Mouse (Mus musculus) heart, embryonic 11.5 days (tissue): ENCODE results near the gene Rtl10. TPM values are rescaled to one million over a fixed set of nuclear protein-coding genes. Genes with fewer than 3 reads are reported as not detected.
"Not testable (repeated sequence)": the region's sequence is repeated elsewhere in the genome, so short reads cannot be mapped to it uniquely, and the experiment has no call there.

ENCODE experiments used
- ATAC-seq: fragments of 200-750 bp; cut with Nextera tagmentation; replicated peaks from 2 replicates; pipeline ENCODE4 v1.8.0; 2017; ENCODE audit warnings: moderate library complexity; ENCODE audit not compliant: insufficient number of reproducible peaks, low FRiP score, low TSS enrichment
- H3K27ac ChIP-seq: fragments of 300-500 bp; sonication (generic); 2 replicates; pipeline ENCODE4 v1.5.1; 2014; ENCODE audit warnings: mild to moderate bottlenecking, low read depth, low read length
- H3K27me3 ChIP-seq: fragments of 300-500 bp; sonication (generic); 2 replicates; pipeline ENCODE4 v1.6.1; 2014; ENCODE audit warnings: mild to moderate bottlenecking, low read length, mixed read lengths; ENCODE audit not compliant: control insufficient read depth, insufficient read depth
- H3K36me3 ChIP-seq: fragments of 300-500 bp; sonication (generic); 2 replicates; pipeline ENCODE4 v1.6.1; 2014; ENCODE audit warnings: mild to moderate bottlenecking, low read length, moderate library complexity, mixed read lengths; ENCODE audit not compliant: control insufficient read depth, insufficient read depth
- H3K4me1 ChIP-seq: fragments of 300-500 bp; sonication (generic); 2 replicates; pipeline ENCODE4 v1.6.1; 2014; ENCODE audit warnings: low read length; ENCODE audit not compliant: control insufficient read depth, insufficient read depth
- H3K4me2 ChIP-seq: fragments of 300-500 bp; sonication (generic); 2 replicates; pipeline ENCODE4 v1.6.1; 2014; ENCODE audit warnings: mild to moderate bottlenecking, moderate library complexity
- H3K4me3 ChIP-seq: fragments of 300-500 bp; sonication (generic); 2 replicates; pipeline ENCODE4 v1.5.1; 2014; ENCODE audit warnings: low read depth, low read length
- H3K9ac ChIP-seq: fragments of 300-500 bp; sonication (generic); 2 replicates; pipeline ENCODE4 v1.6.1; 2014; ENCODE audit warnings: mild to moderate bottlenecking, low read depth, low read length, moderate library complexity
- H3K9me3 ChIP-seq: fragments of 300-500 bp; sonication (generic); replicated peaks from 2 replicates; pipeline ENCODE4 v1.6.1; 2016; ENCODE audit warnings: low read length; ENCODE audit not compliant: control insufficient read depth
- WGBS: fragments of 180-500 bp; shearing (Covaris S2); extraction: QIAGEN DNeasy Blood & Tissue Kit; methylation state at CpG from one replicate; pipeline ENCODE4 v1.1.7; 2014; ENCODE audit not compliant: insufficient replicate concordance; 5-methylcytosine and 5-hydroxymethylcytosine counted together
- polyA plus RNA-seq: library from polyadenylated mRNA; unstranded; fragments of >200 nt; fragmentation: Nextera tagmentation; extraction: Ambion mirVana; gene quantifications from 2 replicates; pipeline ENCODE4 v1.2.1, GENCODE M21; 2014

The Rtl10 gene
- polyA plus RNA-seq, 1 experiment from 2014 or later, result 0.87 TPM

GRCm38 (mm10) chr16:18506524-18507199 lies 8.0 kb downstream of the Rtl10 start:
- Histone ChIP-seq H3K27me3 (no peaks in the 10 kb centered on the region), H3K4me2 (no peak overlapping the region), H3K36me3 (peaks cover 1% of the 10 kb centered on the region), H3K27ac (no peak overlapping the region), H3K4me1 (no peaks in the 10 kb centered on the region), H3K9me3 (no peaks in the 10 kb centered on the region), H3K9ac (no peak overlapping the region), H3K4me3 (no peak overlapping the region)
- WGBS, result 91% methylated on average over 3 of the region's 3 CpGs
- no peak for ATAC-seq

GRCm38 (mm10) chr16:18507200-18507549 lies 8.5 kb downstream of the Rtl10 start:
- WGBS, result 41% methylated on average over 1 of the region's 1 CpGs
- Histone ChIP-seq H3K4me1 (no peaks in the 10 kb centered on the region), H3K4me2 (no peak overlapping the region), H3K27me3 (no peaks in the 10 kb centered on the region), H3K27ac (no peak overlapping the region), H3K9ac (no peak overlapping the region), H3K36me3 (no peaks in the 10 kb centered on the region), H3K9me3 (no peaks in the 10 kb centered on the region), H3K4me3 (no peak overlapping the region)
- no peak for ATAC-seq

GRCm38 (mm10) chr16:18511741-18512140 lies 13.0 kb downstream of the Rtl10 start:
- no peaks in the 10 kb centered on the region for H3K36me3 ChIP-seq
- 83% methylated on average over 5 of the region's 5 CpGs for whole genome bisulfite sequencing
- no peak for ATAC-seq

GRCm38 (mm10) chr16:18513508-18513907 lies 14.8 kb downstream of the Rtl10 start:
- no peak overlapping the region for H3K4me3 ChIP-seq
- no peak overlapping the region for H3K27ac ChIP-seq
- WGBS, result 64% methylated on average over 6 of the region's 6 CpGs
- H3K36me3 ChIP-seq, result no peaks in the 10 kb centered on the region
- no peaks in the 10 kb centered on the region for H3K9me3 ChIP-seq
- no peak overlapping the region for H3K4me2 ChIP-seq
- no peak overlapping the region for H3K9ac ChIP-seq
- no peak for ATAC-seq
- H3K27me3 ChIP-seq, result no peaks in the 10 kb centered on the region
- no peaks in the 10 kb centered on the region for H3K4me1 ChIP-seq

More at GRCm38 (mm10) chr16:18511741-18512140, 13.0 kb downstream of the Rtl10 start:
- H3K9ac ChIP-seq, result no peak overlapping the region
- H3K4me3 ChIP-seq, result no peak overlapping the region
- H3K4me1 ChIP-seq, result no peaks in the 10 kb centered on the region
- no peaks in the 10 kb centered on the region for H3K27me3 ChIP-seq
- no peak overlapping the region for H3K4me2 ChIP-seq
- H3K27ac ChIP-seq, result no peak overlapping the region
- H3K9me3 ChIP-seq, result no peaks in the 10 kb centered on the region

- no peak overlapping the region for H3K27ac ChIP-seq
- no peak for ATAC-seq
- H3K9me3 ChIP-seq, result no peaks in the 10 kb centered on the region
- no peaks in the 10 kb centered on the region for H3K36me3 ChIP-seq
- no peak overlapping the region for H3K9ac ChIP-seq
- no peaks in the 10 kb centered on the region for H3K27me3 ChIP-seq
- H3K4me3 ChIP-seq, result no peak overlapping the region
- H3K4me2 ChIP-seq, result no peak overlapping the region
- no peaks in the 10 kb centered on the region for H3K4me1 ChIP-seq
Measured at GRCm38 (mm10) chr16:18518091-18518490, 19.4 kb downstream of the Rtl10 start.

- H3K27me3 ChIP-seq, result no peaks in the 10 kb centered on the region
- no peak overlapping the region for H3K9ac ChIP-seq
- no peak overlapping the region for H3K4me3 ChIP-seq
- no peak overlapping the region for H3K27ac ChIP-seq
- H3K36me3 ChIP-seq, result no peaks in the 10 kb centered on the region
- WGBS, result 81% methylated on average over 8 of the region's 8 CpGs
- no peaks in the 10 kb centered on the region for H3K9me3 ChIP-seq
- ATAC-seq, result no peak
- H3K4me2 ChIP-seq, result no peak overlapping the region
- H3K4me1 ChIP-seq, result 0 out of 2 replicates have a peak, but pooled peaks cover 3% of the 10 kb centered on the region
Measured at GRCm38 (mm10) chr16:18523563-18524245, 25.0 kb downstream of the Rtl10 start.

GRCm38 (mm10) chr16:18528656-18529055 lies 30.0 kb downstream of the Rtl10 start:
- H3K27ac ChIP-seq, result no peak overlapping the region
- H3K4me3 ChIP-seq, result no peak overlapping the region
- WGBS, result 88% methylated on average over 5 of the region's 5 CpGs
- H3K27me3 ChIP-seq, result no peaks in the 10 kb centered on the region
- H3K4me1 ChIP-seq, result 0 out of 2 replicates have a peak, but pooled peaks cover under 1% of the 10 kb centered on the region
- no peaks in the 10 kb centered on the region for H3K36me3 ChIP-seq
- H3K9me3 ChIP-seq, result no peaks in the 10 kb centered on the region; the same call in 1 of the 2 replicates
- H3K9ac ChIP-seq, result no peak overlapping the region
- no peak overlapping the region for H3K4me2 ChIP-seq
- no peak for ATAC-seq

GRCm38 (mm10) chr16:18533061-18533460 lies 34.4 kb downstream of the Rtl10 start:
- not testable (repeated sequence) for H3K27me3 ChIP-seq, H3K36me3 ChIP-seq, H3K4me3 ChIP-seq, H3K27ac ChIP-seq, H3K4me2 ChIP-seq, H3K9ac ChIP-seq, H3K4me1 ChIP-seq, H3K9me3 ChIP-seq
- WGBS, result 88% methylated on average over 7 of the region's 7 CpGs
- peak; percentile 100 for ATAC-seq
